Mouse (Mus musculus): ENCODE measurements at regions not wholly inside any gene's neighbourhood (a gene's known extent, or its start where the extent isn't known, plus 50 kb on each side); places are given as distances from the start of the nearest gene placed in this dataset.

DNA sequence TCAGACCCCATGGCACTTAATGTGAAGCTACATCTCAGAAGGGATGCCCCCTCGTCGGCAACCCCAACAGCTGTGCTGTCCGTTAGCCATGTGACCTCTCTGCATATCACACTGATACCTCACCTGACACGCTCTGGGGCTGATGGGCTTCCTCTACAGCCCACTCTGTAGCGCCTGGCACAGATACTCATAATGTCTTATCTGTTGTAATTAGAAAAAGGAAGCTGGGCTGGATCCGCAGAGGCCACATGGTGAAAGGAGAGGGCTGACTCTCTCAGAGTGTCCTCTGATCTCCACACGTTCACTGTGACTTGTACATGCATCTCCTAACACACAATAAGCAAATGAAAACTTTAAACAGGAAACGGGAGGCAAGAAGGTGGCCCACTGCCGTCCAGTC lies 126.5 kb upstream of the Meis1 start:
- DNase-seq (ENCODE audit: low spot score in 2 of 2), result no peak

- DNase-seq (ENCODE audit: low spot score in 2 of 2), result no peak
Observed at GRCm38 (mm10) chr11:19145991-19146390, 127.2 kb upstream of the Meis1 start.

GRCm38 (mm10) chr11:19151026-19151425 lies 132.2 kb upstream of the Meis1 start:
- DNase-seq (ENCODE audit: low spot score in 2 of 2), result no peak

DNA sequence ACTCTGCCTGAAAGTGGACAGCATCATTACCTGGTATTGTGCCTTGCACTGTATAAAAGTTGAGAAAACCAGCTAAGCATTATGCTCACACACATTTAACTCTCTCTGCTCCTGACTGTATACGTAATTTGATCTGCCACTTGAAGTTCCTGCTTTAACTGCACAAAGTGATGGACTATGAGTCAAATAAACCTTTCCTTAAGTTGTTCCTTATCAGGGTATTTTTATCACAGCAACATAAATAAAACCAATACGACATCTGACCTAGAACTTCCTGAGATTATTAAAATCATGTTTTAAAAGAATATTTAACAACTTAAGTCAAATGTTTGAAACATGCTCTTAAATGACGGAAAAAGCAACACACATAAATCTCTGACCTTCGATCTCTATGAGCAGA lies 134.9 kb upstream of the Meis1 start:
- DNase-seq (ENCODE audit: low spot score in 2 of 2), result no peak

DNA sequence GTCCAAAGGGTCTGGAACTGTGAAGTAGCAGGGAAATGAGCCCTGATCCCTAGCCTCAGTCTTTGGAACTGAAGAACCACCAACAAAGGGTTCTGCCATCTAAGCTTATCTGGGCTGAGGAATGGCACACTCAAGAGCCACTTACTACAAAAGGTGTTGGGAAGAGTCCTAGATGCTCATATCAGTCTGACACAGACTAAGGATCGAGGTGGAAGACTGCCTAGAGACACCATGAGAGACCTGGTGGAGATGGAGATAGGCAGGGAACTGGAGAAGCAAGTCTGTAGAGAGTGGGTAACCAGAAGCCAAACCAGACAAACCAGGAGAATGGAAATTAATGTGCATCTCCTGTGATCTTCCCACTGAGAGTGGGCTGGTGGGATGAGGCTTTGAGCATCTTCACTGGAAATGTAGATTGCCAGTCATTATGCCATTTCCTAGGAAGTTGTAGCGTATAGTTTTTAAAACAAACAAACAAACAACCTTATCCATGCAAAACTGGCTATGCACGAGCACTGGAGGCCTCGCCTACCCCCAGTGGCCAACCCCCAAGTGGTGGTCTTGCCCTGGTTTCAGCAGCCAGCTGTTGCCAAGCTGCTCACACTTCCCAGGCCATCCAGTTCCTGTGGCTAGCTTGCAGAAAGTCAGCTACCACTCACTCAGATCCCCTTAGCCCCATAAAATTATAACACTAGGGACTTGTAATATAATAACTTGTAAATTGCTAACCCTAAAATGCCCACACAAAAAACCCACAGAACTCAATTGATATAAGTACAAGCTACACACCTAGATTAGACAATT lies 136.2 kb upstream of the Meis1 start:
- no peak for DNase-seq (ENCODE audit: low spot score in 2 of 2)

DNA sequence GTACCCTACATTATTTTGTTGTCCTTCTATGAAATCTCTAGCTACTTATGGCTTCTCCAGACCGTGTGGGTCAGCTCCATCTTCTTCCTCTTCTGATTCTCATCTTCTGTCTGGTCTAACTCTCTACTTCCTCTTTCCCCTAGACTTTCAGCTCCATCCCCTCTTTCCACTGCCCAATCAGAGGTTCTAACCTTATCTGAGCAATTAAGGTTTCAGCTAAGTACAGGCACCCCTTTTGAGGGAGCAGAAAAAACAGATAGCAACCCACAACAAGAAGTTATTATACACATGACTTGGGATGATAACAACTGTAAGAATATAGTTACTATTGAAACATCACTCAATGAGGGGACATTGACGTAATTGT lies 136.8 kb upstream of the Meis1 start:
- no peak for DNase-seq (ENCODE audit: low spot score in 2 of 2)

GRCm38 (mm10) chr11:19160227-19160626 lies 141.4 kb upstream of the Meis1 start:
- no peak for DNase-seq (ENCODE audit: low spot score in 2 of 2)

- DNase-seq (ENCODE audit: low spot score in 2 of 2), result no peak
Observed at GRCm38 (mm10) chr11:19160669-19161068, 141.9 kb upstream of the Meis1 start.

DNA sequence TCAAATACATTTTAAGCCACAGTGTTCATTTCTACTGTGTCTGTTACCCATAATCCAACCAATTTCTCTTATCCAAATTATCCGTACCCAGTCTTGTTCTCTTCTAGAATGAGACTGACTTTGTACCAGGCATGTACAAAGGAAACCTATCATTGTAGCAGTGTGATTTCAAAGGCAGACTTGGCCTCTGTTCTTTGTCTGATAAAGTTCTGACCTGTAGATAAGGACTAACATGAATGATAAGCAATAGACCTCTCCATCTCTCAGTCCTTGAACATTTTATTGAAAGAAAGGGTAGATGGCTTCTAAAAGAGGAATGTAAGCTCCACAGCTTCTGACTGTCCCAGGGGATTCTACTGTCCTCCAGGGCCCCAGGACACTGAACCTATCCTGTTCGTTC lies 152.2 kb upstream of the Meis1 start:
- no peak for DNase-seq (ENCODE audit: low spot score in 2 of 2)

DNA sequence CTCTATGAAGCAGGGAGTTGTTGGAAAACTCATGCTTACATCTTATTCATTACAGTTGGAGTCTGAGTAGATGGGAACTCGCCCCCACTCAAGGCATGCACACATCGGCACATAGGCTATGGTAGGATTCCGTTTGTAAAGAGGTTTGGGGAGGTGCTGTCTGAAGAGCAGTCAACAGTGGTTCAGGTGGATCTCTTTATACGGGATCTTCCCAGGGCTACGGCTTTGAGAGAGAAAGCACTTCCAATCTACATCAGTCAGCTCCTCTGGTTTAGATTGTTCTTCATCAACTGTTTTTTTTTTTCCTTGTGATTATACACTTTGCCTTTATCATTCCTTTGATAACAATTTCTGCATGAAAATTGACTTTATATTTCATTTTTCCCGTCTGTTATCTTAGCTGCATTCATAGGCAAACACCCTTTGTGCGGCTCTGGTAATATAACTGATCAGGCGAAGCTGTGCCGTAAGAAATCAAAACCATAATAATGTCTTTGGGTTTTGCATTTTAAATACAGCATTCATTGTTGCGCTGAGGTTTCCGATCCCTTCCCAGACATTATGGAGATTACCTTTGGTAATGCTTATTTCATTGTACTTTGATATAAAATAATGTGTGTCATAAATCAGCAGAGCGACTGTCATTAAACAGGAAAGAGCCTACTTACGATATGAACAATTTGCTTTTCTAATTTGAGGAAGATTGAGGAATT lies 155.7 kb upstream of the Meis1 start:
- DNase-seq (ENCODE audit: low spot score in 2 of 2), result no peak

GRCm38 (mm10) chr11:19179290-19179689 lies 160.5 kb upstream of the Meis1 start:
- no peak for DNase-seq (ENCODE audit: low spot score in 2 of 2)

DNA sequence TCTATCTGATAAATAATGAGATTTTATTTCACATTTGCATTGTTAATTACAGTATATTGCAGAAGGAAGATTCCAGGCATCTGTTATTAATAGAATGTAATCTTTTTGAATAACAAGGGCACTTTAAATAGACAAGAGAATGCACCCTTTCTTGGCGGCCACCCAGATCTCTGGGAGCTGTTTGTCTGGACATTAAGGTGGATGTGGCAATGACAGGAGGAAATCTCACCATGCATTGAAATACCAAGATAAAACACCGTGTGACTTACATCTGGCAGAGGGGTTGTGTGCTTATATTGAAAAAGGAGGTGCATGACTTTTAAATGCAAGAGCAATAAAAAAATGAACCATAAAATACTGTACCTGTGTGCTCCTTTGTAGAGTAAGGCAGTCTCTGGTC lies 171.0 kb upstream of the Meis1 start:
- no peak for DNase-seq (ENCODE audit: low spot score in 2 of 2)

DNA sequence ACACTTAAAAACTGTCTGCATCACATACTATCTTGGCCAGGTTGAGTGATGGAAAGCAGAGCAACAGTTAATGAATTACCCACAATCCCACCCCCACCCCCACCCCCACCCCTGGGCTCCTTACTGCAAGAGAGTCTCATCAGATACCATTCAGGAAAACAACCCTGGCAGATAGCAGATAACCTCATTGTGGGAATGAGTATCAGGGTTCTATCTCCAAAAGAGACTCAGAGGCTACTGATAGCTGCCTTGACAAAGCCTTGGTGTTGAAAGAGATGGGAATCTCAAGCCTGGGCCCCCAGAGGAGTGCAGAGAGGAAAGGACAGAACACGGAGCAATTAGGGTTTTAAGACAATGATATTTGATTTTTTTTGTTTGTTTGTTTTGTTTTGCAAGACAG lies 175.7 kb upstream of the Meis1 start:
- DNase-seq (ENCODE audit: low spot score in 2 of 2), result no peak

DNA sequence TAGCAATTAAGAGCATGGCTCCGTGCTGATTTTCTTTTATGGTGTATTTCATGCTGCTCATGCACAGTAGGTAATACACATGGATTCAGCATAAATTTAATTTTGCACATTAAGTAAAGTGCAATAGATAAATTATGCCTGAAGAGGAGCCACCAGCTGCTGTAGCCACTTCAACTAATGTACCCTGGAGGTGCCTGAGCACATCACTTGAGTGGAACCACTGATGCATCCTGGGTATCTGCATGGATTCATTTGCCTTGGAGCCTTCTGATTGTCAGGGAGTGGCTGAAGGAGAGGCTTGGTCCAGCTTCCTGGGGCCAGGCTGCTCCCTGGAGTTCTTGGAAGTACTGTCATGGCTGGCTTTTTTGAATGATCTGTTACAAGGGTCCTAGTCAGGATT lies 179.0 kb upstream of the Meis1 start:
- DNase-seq (ENCODE audit: low spot score in 2 of 2), result no peak

GRCm38 (mm10) chr11:19202602-19203517 lies 184.1 kb upstream of the Meis1 start:
- DNase-seq (ENCODE audit: low spot score in 2 of 2), result no peak

DNA sequence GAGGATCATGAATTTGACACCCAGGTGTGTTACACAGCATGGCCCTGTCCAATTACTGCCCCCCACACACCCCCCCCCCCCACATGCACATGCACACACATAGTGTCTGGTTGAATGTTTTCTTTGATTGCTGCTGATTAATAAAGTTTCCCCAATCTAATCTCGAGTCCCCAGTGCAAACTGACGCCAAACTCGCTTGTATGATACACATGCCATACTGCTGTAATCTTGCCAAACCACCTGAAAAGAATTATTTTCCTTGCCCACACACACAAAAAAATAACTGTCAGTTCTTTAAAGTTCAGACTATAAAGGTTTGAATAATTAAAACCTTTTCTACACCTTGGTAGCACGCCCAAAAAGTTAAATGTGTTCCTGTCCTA lies 184.7 kb upstream of the Meis1 start:
- DNase-seq (ENCODE audit: low spot score in 2 of 2), result no peak

DNA sequence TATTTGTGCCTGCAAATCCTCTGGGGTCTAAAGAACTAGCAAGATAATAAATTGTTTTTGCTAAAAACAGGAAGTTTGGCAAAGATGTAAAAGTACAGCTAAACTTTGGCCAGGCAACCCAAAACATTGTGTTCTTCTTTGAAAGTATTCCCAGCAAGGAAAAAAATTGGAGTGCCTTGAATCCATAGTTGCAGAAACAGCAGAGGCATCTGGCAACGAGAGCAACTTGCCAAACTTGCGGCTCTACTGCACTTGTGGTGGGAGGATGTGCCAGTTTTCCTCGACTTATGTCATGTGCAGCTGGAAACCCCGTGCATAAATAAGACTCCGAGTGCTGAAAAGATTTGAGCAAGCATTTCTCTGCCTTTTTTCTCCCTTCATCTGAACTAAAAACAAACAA lies 185.2 kb upstream of the Meis1 start:
- peak; percentile 8 to 30 for DNase-seq (ENCODE audit: low spot score in 2 of 2)

DNA sequence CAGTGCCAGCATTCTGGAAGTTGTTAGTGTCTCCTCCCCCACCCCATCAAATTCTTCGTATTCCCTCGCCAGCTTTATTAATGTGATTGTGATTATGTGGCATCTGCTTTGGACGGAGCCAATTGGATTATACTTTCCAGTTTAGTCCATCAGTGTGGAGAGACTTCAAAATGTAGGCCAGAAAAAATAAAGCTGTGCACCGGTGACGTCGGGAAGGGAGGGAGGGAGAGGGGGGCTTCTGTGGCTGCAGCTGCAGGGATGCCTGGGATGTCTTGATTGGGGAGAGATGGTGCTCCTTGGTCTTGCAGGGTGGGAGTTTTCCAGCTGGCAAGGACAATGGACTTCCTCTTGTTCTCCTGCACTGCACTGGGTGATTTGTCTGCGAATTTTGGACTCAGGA lies 185.7 kb upstream of the Meis1 start:
- DNase-seq (ENCODE audit: low spot score in 2 of 2), result no peak

- no peak for DNase-seq (ENCODE audit: low spot score in 2 of 2)
Observed at GRCm38 (mm10) chr11:19205174-19205573, 186.4 kb upstream of the Meis1 start.

- no peak for DNase-seq (ENCODE audit: low spot score in 2 of 2)
Observed at GRCm38 (mm10) chr11:19219476-19219875, 200.7 kb upstream of the Meis1 start.

- no peak for DNase-seq (ENCODE audit: low spot score in 2 of 2)
Observed at GRCm38 (mm10) chr11:19221442-19221841, 202.7 kb upstream of the Meis1 start.

GRCm38 (mm10) chr11:19226756-19227155 lies 208.0 kb upstream of the Meis1 start:
- DNase-seq (ENCODE audit: low spot score in 2 of 2), result no peak
